Mouse (Mus musculus) limb, embryonic 13.5 days (tissue): ENCODE measurements around the gene Rps27l. TPM values are rescaled to one million over a fixed set of nuclear protein-coding genes. Genes with fewer than 3 reads are reported as not detected.

Source experiments
- ATAC-seq: fragments of 200-750 bp; cut with Nextera tagmentation; 2 replicates; pipeline ENCODE4 v1.8.0; 2017; ENCODE audit warnings: low read depth, moderate number of reproducible peaks, moderate TSS enrichment; ENCODE audit not compliant: low FRiP score
- H3K27ac ChIP-seq: fragments of 300-500 bp; sonication (generic); 2 replicates; pipeline ENCODE4 v1.5.1; 2015; ENCODE audit warnings: inconsistent platforms, mild to moderate bottlenecking, moderate library complexity
- H3K27me3 ChIP-seq: fragments of 300-500 bp; sonication (generic); 2 replicates; pipeline ENCODE4 v1.6.1; 2015; ENCODE audit warnings: mild to moderate bottlenecking, inconsistent platforms
- H3K36me3 ChIP-seq: fragments of 300-500 bp; sonication (generic); 2 replicates; pipeline ENCODE4 v1.6.1; 2015; ENCODE audit warnings: inconsistent platforms, mild to moderate bottlenecking, moderate library complexity
- H3K4me1 ChIP-seq: fragments of 300-500 bp; sonication (generic); 2 replicates; pipeline ENCODE4 v1.6.1; 2015; ENCODE audit warnings: inconsistent platforms
- H3K4me2 ChIP-seq: fragments of 300-500 bp; sonication (generic); replicated peaks from 2 replicates; pipeline ENCODE4 v1.6.1; 2015; ENCODE audit warnings: inconsistent platforms, mild to moderate bottlenecking, moderate library complexity
- H3K4me3 ChIP-seq: fragments of 300-500 bp; sonication (generic); 2 replicates; pipeline ENCODE4 v1.5.1; 2015; ENCODE audit warnings: moderate library complexity, mild to moderate bottlenecking, inconsistent platforms
- H3K9ac ChIP-seq: fragments of 300-500 bp; sonication (generic); 2 replicates; pipeline ENCODE4 v1.6.1; 2015; ENCODE audit warnings: mild to moderate bottlenecking, inconsistent platforms
- H3K9me3 ChIP-seq: fragments of 300-500 bp; sonication (generic); 2 replicates; pipeline ENCODE4 v1.6.1; 2016; ENCODE audit warnings: inconsistent platforms
- WGBS: fragments of 180-500 bp; shearing (Covaris S2); methylation state at CpG from one replicate; pipeline ENCODE4 v1.1.7; 2015; 5-methylcytosine and 5-hydroxymethylcytosine counted together
- polyA plus RNA-seq: library from polyadenylated mRNA; unstranded; fragments of >200 nt; fragmentation: Nextera tagmentation; extraction: Ambion mirVana; gene quantifications from 2 replicates; pipeline ENCODE4 v1.2.1, GENCODE M21; 2015

The Rps27l gene
- polyA plus RNA-seq, 1 experiment from 2014 or later, result 626 TPM

- Histone ChIP-seq H3K4me1 (peaks cover 16% of the 10 kb centered on the region), H3K9ac (no peak overlapping the region), H3K9me3 (no peaks in the 10 kb centered on the region), H3K4me3 (no peak overlapping the region), H3K36me3 (no peaks in the 10 kb centered on the region; the same call in 1 of the 2 replicates), H3K4me2 (no peak overlapping the region), H3K27me3 (no peaks in the 10 kb centered on the region), H3K27ac (no peak overlapping the region)
- 97% methylated on average over 3 of the region's 3 CpGs for WGBS
- no peak for ATAC-seq
Measured at GRCm38 (mm10) chr9:66914540-66914939, 31.3 kb upstream of the Rps27l start.

DNA sequence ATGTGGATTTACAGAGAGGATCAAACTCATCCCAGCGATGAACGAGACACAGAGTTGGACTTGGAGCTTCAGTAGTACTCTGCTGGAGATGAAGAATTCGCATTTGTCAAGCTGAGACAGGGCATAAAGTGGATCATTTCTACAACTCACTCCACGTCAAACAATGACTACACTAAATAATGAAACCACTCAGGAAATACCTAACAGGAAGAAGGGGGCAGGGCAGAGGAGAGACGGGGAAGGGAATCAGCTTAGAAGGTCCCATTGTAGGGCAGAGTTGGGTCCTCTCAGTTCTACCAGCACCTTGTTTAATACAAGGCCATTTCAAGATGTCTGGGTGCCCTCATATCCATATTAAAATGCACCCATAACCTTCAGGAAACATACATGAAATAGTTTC is 30.5 kb upstream of the Rps27l start:
- H3K4me2 ChIP-seq, result no peak overlapping the region
- no peak overlapping the region for H3K27ac ChIP-seq
- no peak for ATAC-seq
- H3K9ac ChIP-seq, result no peak overlapping the region
- H3K4me3 ChIP-seq, result no peak overlapping the region
- H3K27me3 ChIP-seq, result no peaks in the 10 kb centered on the region
- peaks cover 16% of the 10 kb centered on the region for H3K4me1 ChIP-seq
- WGBS, result 85% methylated on average over 5 of the region's 5 CpGs
- H3K36me3 ChIP-seq, result no peaks in the 10 kb centered on the region; the same call in 1 of the 2 replicates
- no peaks in the 10 kb centered on the region for H3K9me3 ChIP-seq

DNA sequence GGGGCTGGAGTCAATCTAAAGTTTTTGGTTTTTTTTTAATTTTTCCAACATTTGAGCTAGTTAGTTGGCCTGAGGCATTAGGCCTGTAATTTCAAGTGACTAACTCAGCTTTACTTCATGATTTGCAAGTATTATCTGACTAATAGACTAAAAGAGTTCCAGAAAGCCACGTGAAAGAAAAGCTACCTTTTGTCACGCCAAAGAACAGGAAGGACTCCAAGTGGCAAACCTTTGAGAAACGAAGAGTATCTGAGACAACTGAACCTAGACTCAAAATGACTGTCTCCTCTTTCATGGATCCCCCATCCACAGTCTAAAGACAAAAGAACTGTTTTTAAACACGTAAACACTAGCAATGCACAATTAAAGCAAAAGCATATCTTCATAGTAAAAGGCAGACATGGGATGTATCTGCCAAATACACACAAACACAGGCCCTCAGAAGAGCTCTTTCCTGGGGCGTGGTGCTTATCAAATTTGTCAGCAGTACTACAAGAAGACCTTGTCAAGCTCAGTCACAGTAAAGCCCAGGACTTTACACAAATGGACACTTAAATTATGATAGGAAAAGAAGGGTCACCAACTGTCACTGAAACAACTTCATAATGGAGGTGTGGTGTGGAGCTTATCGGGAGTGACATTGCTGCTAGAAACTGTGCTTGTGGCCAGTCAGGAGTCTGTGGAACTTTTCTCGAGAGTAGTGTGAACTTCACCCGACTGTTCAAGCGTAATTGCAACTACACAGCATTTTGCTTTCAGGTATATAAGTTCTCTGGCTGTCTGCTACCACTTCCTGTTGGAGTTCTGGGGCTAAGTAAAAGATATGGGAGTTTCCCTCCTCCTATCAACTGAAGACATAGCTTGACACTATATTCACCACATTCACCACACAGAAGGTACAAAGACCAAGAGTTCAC is 29.8 kb upstream of the Rps27l start:
- WGBS, result 86% methylated on average over 9 of the region's 9 CpGs
- no peaks in the 10 kb centered on the region for H3K27me3 ChIP-seq
- no peak for ATAC-seq
- peaks cover 21% of the 10 kb centered on the region for H3K4me1 ChIP-seq
- H3K36me3 ChIP-seq, result no peaks in the 10 kb centered on the region; the same call in 1 of the 2 replicates
- no peak overlapping the region for H3K9ac ChIP-seq
- H3K4me3 ChIP-seq, result no peak overlapping the region
- H3K9me3 ChIP-seq, result no peaks in the 10 kb centered on the region
- H3K4me2 ChIP-seq, result no peak overlapping the region
- no peak overlapping the region for H3K27ac ChIP-seq

DNA sequence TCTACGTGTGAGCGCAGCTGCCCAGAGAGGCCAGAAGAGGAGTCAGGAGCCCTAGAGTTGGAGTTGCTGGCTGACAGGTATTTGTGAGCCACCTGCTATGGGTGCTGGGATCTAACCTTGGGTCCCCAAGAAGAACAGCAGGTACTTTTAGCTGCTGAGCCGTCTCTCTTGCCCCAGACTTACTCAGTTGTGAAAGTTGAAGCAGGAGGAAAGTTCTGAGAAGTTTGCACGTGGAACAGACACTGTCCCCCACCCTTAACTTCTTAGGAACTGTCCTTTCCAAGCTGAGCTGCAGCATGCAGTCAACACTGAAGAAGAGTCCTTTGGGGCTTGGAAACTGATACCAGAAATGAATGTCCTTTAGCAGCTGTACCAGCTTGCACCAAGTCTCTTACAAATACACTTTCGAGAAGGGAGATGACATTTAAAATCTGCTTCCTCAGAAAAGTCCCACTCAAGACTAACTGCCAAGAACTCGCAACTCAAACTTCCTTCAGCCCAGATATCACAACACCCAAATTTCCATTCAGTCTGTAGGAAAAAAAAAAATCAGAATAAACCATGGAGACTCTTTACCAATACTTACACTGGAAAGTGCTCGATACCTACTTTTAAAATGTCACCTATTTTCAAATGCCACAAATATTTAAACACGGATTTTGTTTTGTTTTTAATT is 28.5 kb upstream of the Rps27l start:
- no peak overlapping the region for H3K9ac ChIP-seq
- no peak for ATAC-seq
- H3K9me3 ChIP-seq, result no peaks in the 10 kb centered on the region
- no peaks in the 10 kb centered on the region for H3K27me3 ChIP-seq
- H3K27ac ChIP-seq, result no peak overlapping the region
- 81% methylated on average over 8 of the region's 8 CpGs for WGBS
- H3K36me3 ChIP-seq, result no peaks in the 10 kb centered on the region; the same call in 1 of the 2 replicates
- no peak overlapping the region; the same call in 1 of the 2 replicates for H3K4me3 ChIP-seq
- H3K4me1 ChIP-seq, result peaks cover 21% of the 10 kb centered on the region
- H3K4me2 ChIP-seq, result no peak overlapping the region; the same call in 1 of the 2 replicates

- no peaks in the 10 kb centered on the region for H3K27me3 ChIP-seq
- H3K4me2 ChIP-seq, result peak overlapping the region; percentile 90
- no peaks in the 10 kb centered on the region for H3K9me3 ChIP-seq
- ATAC-seq, result no peak
- WGBS, result 70% methylated on average over 1 of the region's 1 CpGs
- H3K27ac ChIP-seq, result no peak overlapping the region
- no peaks in the 10 kb centered on the region; the same call in 1 of the 2 replicates for H3K36me3 ChIP-seq
- no peak overlapping the region for H3K9ac ChIP-seq
- H3K4me3 ChIP-seq, result peak overlapping the region; percentile 90
- H3K4me1 ChIP-seq, result peaks cover 21% of the 10 kb centered on the region
Measured at GRCm38 (mm10) chr9:66917892-66918255, 28.0 kb upstream of the Rps27l start.

DNA sequence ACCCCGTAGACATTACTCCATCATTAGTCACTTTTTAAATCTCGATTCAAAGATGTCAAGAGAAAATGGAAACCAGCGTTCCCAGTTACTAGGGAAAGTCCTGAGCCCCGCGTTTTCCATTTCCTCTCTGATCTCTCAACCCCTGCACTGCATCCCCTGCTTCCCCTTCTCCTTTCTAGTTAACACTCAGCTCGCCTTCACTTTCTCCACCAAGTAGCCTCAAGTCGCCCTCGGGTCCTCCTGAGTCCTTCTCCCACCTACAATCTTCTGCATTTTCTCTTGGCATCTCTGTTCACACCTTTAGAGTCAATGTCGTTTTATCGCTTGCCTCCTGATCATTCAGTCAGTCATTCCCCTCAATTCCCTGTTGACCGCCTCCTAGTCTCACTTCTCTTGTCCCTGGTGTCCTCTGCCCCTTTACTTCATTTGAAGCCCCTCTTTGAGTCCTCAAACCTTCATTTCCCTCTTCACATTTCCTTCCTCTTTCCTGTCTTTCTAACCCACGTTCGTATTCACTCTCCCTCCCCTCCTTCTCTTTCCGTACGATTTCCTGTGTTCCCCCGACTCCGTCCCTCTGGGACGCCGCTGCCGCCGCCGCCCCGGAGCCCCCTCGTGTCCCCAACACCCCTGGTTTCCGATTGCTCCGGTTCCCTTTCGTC is 27.1 kb upstream of the Rps27l start:
- ATAC-seq, result no peak
- Histone ChIP-seq H3K4me2 (peak overlapping the region; percentile 90), H3K27ac (peak overlapping the region; percentile 74), H3K4me3 (peak overlapping the region; percentile 90), H3K27me3 (no peaks in the 10 kb centered on the region), H3K9me3 (no peaks in the 10 kb centered on the region), H3K36me3 (no peaks in the 10 kb centered on the region), H3K4me1 (peaks cover 21% of the 10 kb centered on the region), H3K9ac (peak overlapping the region; percentile 92)
- 1% methylated on average over 27 of the region's 27 CpGs for WGBS

DNA sequence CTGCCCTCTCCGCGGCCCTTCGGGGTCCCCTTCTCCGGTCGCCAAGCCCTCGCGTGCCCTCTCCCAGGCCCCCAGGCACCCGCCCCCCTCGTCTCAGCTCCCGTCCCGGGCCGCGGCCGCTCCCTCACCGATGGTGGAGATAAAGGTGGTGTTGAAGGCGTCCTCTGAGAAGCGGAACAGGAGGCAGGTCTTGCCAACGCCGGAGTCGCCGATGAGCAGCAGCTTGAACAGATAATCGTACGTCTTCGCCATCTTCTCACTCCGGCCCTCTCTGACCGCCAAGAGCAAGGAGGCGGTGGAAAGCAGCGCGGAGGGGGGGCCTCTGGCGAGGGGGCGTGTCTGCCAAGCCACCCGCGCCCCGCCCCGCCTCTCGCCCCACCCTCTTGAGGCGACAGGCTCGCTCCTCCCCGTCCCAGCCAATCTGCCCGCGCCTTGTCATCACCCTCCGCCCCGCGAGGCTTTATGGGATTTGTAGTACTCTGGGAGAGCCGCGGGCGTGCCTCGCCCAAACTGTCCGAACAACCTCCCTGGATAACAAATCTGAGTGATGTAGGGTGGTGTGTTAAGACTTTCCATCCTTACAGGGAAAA is 26.4 kb upstream of the Rps27l start, which contains the start of gene Rab8b:
Gene Rab8b, minus strand, starts transcription at position 306 of the 590 bp plus-strand sequence.
- H3K4me1 ChIP-seq, result peaks cover 21% of the 10 kb centered on the region
- peak within 1 kb of the TSS; percentile 92 for H3K9ac ChIP-seq
- H3K27ac ChIP-seq, result peak within 1 kb of the TSS; percentile 74
- ATAC-seq, result peak; percentile 99
- under 1% methylated on average over 48 of the region's 49 CpGs for WGBS
- H3K36me3 ChIP-seq, result no peaks in the 10 kb centered on the region
- H3K4me3 ChIP-seq, result peak within 1 kb of the TSS; percentile 90
- H3K4me2 ChIP-seq, result peak within 1 kb of the TSS; percentile 90
- H3K9me3 ChIP-seq, result no peaks in the 10 kb centered on the region
- H3K27me3 ChIP-seq, result no peaks in the 10 kb centered on the region

GRCm38 (mm10) chr9:66919981-66920380 is 25.9 kb upstream of the Rps27l start:
- H3K9ac ChIP-seq, result peak overlapping the region; percentile 66
- WGBS, result under 1% methylated on average over 14 of the region's 14 CpGs
- H3K36me3 ChIP-seq, result no peaks in the 10 kb centered on the region
- peak overlapping the region; percentile 90 for H3K4me2 ChIP-seq
- H3K4me3 ChIP-seq, result peak overlapping the region; percentile 90
- peak overlapping the region; percentile 70 for H3K27ac ChIP-seq
- H3K27me3 ChIP-seq, result no peaks in the 10 kb centered on the region
- no peaks in the 10 kb centered on the region for H3K9me3 ChIP-seq
- peak; percentile 59 for ATAC-seq
- H3K4me1 ChIP-seq, result peaks cover 21% of the 10 kb centered on the region

DNA sequence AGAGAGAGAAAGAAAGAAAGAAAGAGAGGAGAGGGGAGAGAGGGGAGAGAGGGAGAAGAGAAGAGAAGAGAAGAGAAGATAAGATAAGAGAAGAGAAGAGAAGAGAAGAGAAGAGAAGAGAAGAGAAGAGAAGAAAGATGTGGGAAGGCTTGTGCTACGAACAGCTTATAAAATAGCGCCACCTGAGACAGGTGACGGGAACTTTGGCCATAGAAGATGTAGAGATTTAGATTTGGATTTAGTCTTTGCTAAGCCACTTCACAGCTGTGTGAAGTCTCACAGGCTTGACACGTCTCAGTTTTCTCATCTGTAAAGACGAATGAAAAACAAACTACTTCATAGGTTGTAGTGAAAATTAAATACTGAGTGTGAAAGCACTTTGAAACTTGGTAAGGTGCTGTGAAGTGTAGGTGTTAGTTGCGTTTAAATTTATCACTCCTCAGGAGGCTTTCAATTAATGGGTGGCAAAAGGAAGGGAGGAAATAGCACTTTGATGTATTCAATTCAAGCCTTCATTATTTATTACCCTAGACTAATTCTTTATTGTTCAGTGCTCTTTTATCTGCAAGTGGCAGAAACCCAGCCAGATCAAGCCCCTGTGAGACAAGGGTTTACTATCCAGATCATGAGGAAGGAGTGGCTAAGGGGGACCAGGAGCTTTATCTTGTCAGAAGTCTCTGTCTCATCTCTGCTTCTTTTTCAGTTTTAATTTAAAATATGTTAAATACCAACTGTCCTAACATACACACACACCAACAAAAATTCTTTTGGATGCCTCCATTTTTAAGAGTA is 25.2 kb upstream of the Rps27l start:
- Histone ChIP-seq H3K27me3 (no peaks in the 10 kb centered on the region), H3K4me2 (peak overlapping the region; percentile 90), H3K9me3 (no peaks in the 10 kb centered on the region), H3K27ac (no peak overlapping the region; the same call in 1 of the 2 replicates), H3K9ac (no peak overlapping the region), H3K4me3 (peak overlapping the region; percentile 90), H3K36me3 (no peaks in the 10 kb centered on the region), H3K4me1 (peaks cover 21% of the 10 kb centered on the region)
- no peak for ATAC-seq
- whole genome bisulfite sequencing, result 5% methylated on average over 6 of the region's 6 CpGs

DNA sequence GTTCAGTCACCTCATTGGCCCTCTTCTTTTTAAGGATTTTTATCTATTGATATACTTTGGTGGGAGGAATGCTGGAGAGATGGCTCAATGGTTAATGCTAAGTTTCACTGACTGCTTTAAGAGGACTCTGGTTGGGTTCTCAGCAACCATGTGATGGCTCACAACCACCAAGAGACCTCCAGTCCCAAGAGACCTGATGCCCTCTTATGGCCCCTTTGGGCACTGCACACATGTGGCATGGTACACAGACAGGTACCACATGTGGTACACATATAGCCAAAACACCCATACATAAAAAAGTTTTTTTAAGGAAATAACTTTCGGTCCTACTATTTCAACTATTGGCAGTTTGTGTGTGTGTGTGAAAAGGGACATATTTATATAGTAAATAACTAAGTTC is 23.8 kb upstream of the Rps27l start:
- Histone ChIP-seq H3K36me3 (no peaks in the 10 kb centered on the region), H3K9me3 (no peaks in the 10 kb centered on the region), H3K4me3 (no peak overlapping the region), H3K4me1 (peaks cover 19% of the 10 kb centered on the region), H3K4me2 (no peak overlapping the region), H3K9ac (no peak overlapping the region), H3K27ac (no peak overlapping the region), H3K27me3 (no peaks in the 10 kb centered on the region)
- no peak for ATAC-seq
- WGBS, result 93% methylated on average over 1 of the region's 1 CpGs

DNA sequence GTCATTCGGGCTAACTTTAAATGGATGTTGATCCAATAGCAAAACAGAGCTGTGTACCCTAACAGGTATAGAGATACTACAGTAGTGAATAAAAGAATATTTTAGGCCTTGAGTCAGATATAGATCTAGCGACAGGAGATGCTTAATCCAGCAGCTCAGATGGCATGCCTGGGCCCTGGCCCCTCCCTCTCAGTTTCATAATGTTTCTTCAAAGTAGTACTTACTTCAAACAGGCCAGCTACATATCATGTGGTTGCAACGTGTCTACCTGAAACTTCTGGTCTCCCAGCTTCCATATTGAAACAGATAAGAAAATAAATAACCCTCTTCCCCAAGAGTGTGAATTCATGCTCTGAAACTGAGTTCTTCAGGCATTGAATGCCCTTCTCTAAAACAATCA is 20.0 kb upstream of the Rps27l start:
- Histone ChIP-seq H3K27me3 (no peaks in the 10 kb centered on the region), H3K4me3 (no peak overlapping the region), H3K4me1 (0 out of 2 replicates have a peak, but pooled peaks cover under 1% of the 10 kb centered on the region), H3K9ac (no peak overlapping the region), H3K27ac (no peak overlapping the region), H3K4me2 (no peak overlapping the region), H3K36me3 (no peaks in the 10 kb centered on the region), H3K9me3 (no peaks in the 10 kb centered on the region)
- no peak for ATAC-seq
- WGBS, result 70% methylated on average over 3 of the region's 3 CpGs
